Mouse (Mus musculus) midbrain, embryonic 11.5 days (tissue): ENCODE measurements around the gene Tead3. TPM values are rescaled to one million over a fixed set of nuclear protein-coding genes. Genes with fewer than 3 reads are reported as not detected.
A peak's percentile ranks its signal among the peaks of the same experiment; 100 is the strongest.

ENCODE experiments used
- ATAC-seq: fragments of 200-750 bp; cut with Nextera tagmentation; 2 replicates; pipeline ENCODE4 v1.8.0; 2017; ENCODE audit warnings: moderate TSS enrichment, moderate library complexity; ENCODE audit not compliant: low FRiP score
- DNase-seq: peaks from one replicate; pipeline ENCODE4 v3.0.0; 2015; ENCODE audit warnings: low spot score; ENCODE audit errors: missing footprints
- H3K27ac ChIP-seq: fragments of 300-500 bp; sonication (generic); 2 replicates; pipeline ENCODE4 v1.5.1; 2014; ENCODE audit warnings: low read depth, low read length
- H3K27me3 ChIP-seq: fragments of 300-500 bp; sonication (generic); 2 replicates; pipeline ENCODE4 v1.6.1; 2014; ENCODE audit warnings: mild to moderate bottlenecking, low read length, moderate library complexity, mixed read lengths; ENCODE audit not compliant: control insufficient read depth, insufficient read depth
- H3K36me3 ChIP-seq: fragments of 300-500 bp; sonication (generic); 2 replicates; pipeline ENCODE4 v1.6.1; 2014; ENCODE audit warnings: mild to moderate bottlenecking, low read length, moderate library complexity, mixed read lengths; ENCODE audit not compliant: control insufficient read depth, insufficient read depth
- H3K4me1 ChIP-seq: fragments of 300-500 bp; sonication (generic); 2 replicates; pipeline ENCODE4 v1.6.1; 2014; ENCODE audit warnings: low read length; ENCODE audit not compliant: control insufficient read depth, insufficient read depth
- H3K4me2 ChIP-seq: fragments of 300-500 bp; sonication (generic); 2 replicates; pipeline ENCODE4 v1.6.1; 2014; ENCODE audit warnings: mild to moderate bottlenecking, moderate library complexity
- H3K4me3 ChIP-seq: fragments of 300-500 bp; sonication (generic); 2 replicates; pipeline ENCODE4 v1.5.1; 2014; ENCODE audit warnings: low read depth, low read length
- H3K9ac ChIP-seq: fragments of 300-500 bp; sonication (generic); 2 replicates; pipeline ENCODE4 v1.6.1; 2014; ENCODE audit warnings: low read length
- H3K9me3 ChIP-seq: fragments of 300-500 bp; sonication (generic); 2 replicates; pipeline ENCODE4 v1.6.1; 2016; ENCODE audit warnings: low read length; ENCODE audit not compliant: control insufficient read depth
- WGBS: fragments of 180-500 bp; shearing (Covaris S2); extraction: QIAGEN DNeasy Blood & Tissue Kit; methylation state at CpG from one replicate; pipeline ENCODE4 v1.1.7; 2014; 5-methylcytosine and 5-hydroxymethylcytosine counted together
- polyA plus RNA-seq: library from polyadenylated mRNA; unstranded; fragments of >200 nt; fragmentation: Nextera tagmentation; extraction: Ambion mirVana; gene quantifications from 2 replicates; pipeline ENCODE4 v1.2.1, GENCODE M21; 2014

The Tead3 gene
- polyA plus RNA-seq, 1 experiment from 2014 or later, result 3.5 TPM

DNA sequence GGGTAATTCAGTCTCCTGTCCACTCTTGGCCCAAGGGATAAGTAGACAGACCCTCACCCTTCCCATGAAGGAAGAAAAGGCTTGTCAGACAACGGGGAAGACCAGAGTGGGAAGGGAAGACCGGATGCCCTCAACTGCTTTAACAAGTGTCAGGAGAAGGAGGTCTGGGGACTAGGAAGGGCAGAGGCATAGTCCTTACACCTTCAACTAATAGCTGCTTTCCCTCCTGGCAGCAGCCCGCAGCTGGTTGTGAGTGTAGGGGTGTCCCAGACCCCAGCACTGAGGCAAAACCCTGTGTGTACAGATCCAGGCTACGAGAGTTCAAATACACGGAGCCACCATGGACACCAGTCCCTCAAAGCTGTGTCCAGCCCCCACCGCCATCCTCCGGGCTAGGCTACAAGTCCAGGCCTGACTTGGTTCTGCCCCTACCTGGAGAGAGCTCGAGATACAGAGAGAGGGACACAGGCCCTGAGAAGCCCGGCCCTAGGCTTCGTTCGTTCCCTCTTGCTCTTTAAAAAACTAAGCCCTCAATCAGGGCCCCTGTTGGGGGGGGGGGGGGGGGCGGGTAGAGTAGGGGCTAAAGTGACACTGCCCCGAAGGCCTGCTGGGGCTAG, 1.2 kb downstream of the Tead3 start:
- Histone ChIP-seq H3K4me3 (peak overlapping the region; percentile 70), H3K9ac (peak overlapping the region; percentile 79), H3K4me1 (peaks cover 27% of the 10 kb centered on the region), H3K27me3 (peaks cover 17% of the 10 kb centered on the region), H3K27ac (no peak overlapping the region), H3K4me2 (peak overlapping the region; percentile 91), H3K9me3 (no peaks in the 10 kb centered on the region), H3K36me3 (no peaks in the 10 kb centered on the region)
- ATAC-seq, result no peak
- 12% methylated on average over 12 of the region's 13 CpGs for WGBS
- no peak for DNase-seq

DNA sequence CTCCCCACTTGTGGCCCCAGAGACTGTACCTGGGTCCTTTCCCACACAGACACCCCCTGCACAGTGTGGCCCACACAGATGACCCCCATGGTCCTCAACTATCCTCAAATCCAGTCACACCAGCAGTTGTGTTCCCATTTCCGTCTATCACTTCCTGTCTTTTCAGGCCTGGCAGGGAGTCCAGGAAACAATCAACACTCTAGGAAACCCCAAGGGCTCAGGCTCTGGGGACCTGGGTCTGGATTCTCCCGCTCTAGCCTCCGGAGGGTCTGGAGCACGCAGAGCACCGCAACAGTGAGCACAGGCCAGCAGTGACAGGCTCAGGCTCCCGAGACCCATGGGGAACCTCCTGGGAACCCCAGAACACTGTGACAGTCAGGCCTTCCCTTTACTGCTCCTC, 2.4 kb downstream of the Tead3 start:
- Histone ChIP-seq H3K4me3 (no peak overlapping the region), H3K9me3 (no peaks in the 10 kb centered on the region), H3K27me3 (peaks cover 17% of the 10 kb centered on the region), H3K4me2 (no peak overlapping the region), H3K27ac (no peak overlapping the region), H3K36me3 (no peaks in the 10 kb centered on the region), H3K9ac (no peak overlapping the region), H3K4me1 (peaks cover 27% of the 10 kb centered on the region)
- DNase-seq, result no peak
- WGBS, result 51% methylated on average over 6 of the region's 6 CpGs
- no peak for ATAC-seq

GRCm38 (mm10) chr17:28347327-28347726, 3.3 kb downstream of the Tead3 start:
- Histone ChIP-seq H3K9me3 (no peaks in the 10 kb centered on the region), H3K4me2 (no peak overlapping the region), H3K27me3 (peaks cover 14% of the 10 kb centered on the region), H3K9ac (no peak overlapping the region), H3K4me3 (no peak overlapping the region), H3K36me3 (no peaks in the 10 kb centered on the region), H3K27ac (no peak overlapping the region), H3K4me1 (peaks cover 27% of the 10 kb centered on the region)
- ATAC-seq (no peak), DNase-seq (no peak)
- 73% methylated on average over 10 of the region's 10 CpGs for WGBS

GRCm38 (mm10) chr17:28345882-28346281, 4.7 kb downstream of the Tead3 start:
- H3K9ac ChIP-seq, result 0 out of 2 replicates have a peak overlapping the region, but pooled peaks have one; percentile 24

GRCm38 (mm10) chr17:28345271-28345721, 5.3 kb downstream of the Tead3 start:
- DNase-seq, result no peak
- H3K27me3 ChIP-seq, result peaks cover 6% of the 10 kb centered on the region
- WGBS, result 4% methylated on average over 8 of the region's 8 CpGs
- H3K27ac ChIP-seq, result no peak overlapping the region
- no peaks in the 10 kb centered on the region for H3K9me3 ChIP-seq
- ATAC-seq, result no peak
- peaks cover 32% of the 10 kb centered on the region for H3K4me1 ChIP-seq
- no peaks in the 10 kb centered on the region for H3K36me3 ChIP-seq
- 0 out of 2 replicates have a peak overlapping the region, but pooled peaks have one; percentile 24 for H3K9ac ChIP-seq
- no peak overlapping the region for H3K4me2 ChIP-seq
- H3K4me3 ChIP-seq, result no peak overlapping the region

More at GRCm38 (mm10) chr17:28345882-28346281, 4.7 kb downstream of the Tead3 start:
- H3K4me1 ChIP-seq, result peaks cover 30% of the 10 kb centered on the region
- DNase-seq, result no peak
- no peaks in the 10 kb centered on the region for H3K9me3 ChIP-seq
- WGBS, result 6% methylated on average over 10 of the region's 10 CpGs
- ATAC-seq, result no peak
- peaks cover 6% of the 10 kb centered on the region for H3K27me3 ChIP-seq
- no peak overlapping the region for H3K27ac ChIP-seq
- H3K4me2 ChIP-seq, result no peak overlapping the region
- H3K4me3 ChIP-seq, result no peak overlapping the region
- no peaks in the 10 kb centered on the region for H3K36me3 ChIP-seq

GRCm38 (mm10) chr17:28344670-28345069, 5.9 kb downstream of the Tead3 start:
- peaks cover 6% of the 10 kb centered on the region for H3K27me3 ChIP-seq
- H3K9ac ChIP-seq, result no peak overlapping the region

GRCm38 (mm10) chr17:28344050-28344607, 6.5 kb downstream of the Tead3 start:
- Histone ChIP-seq H3K9ac (no peak overlapping the region), H3K36me3 (no peaks in the 10 kb centered on the region), H3K9me3 (no peaks in the 10 kb centered on the region), H3K4me3 (no peak overlapping the region), H3K27me3 (peaks cover 6% of the 10 kb centered on the region), H3K4me2 (no peak overlapping the region), H3K27ac (no peak overlapping the region), H3K4me1 (peaks cover 26% of the 10 kb centered on the region)
- WGBS, result 32% methylated on average over 4 of the region's 4 CpGs
- no peak for DNase-seq
- ATAC-seq, result no peak

More at GRCm38 (mm10) chr17:28344670-28345069, 5.9 kb downstream of the Tead3 start:
- no peak overlapping the region for H3K27ac ChIP-seq
- no peak overlapping the region for H3K4me3 ChIP-seq
- H3K4me1 ChIP-seq, result peaks cover 31% of the 10 kb centered on the region
- no peak overlapping the region for H3K4me2 ChIP-seq
- no peak for DNase-seq
- 47% methylated on average over 3 of the region's 3 CpGs for WGBS
- ATAC-seq, result no peak
- no peaks in the 10 kb centered on the region for H3K36me3 ChIP-seq
- H3K9me3 ChIP-seq, result no peaks in the 10 kb centered on the region

DNA sequence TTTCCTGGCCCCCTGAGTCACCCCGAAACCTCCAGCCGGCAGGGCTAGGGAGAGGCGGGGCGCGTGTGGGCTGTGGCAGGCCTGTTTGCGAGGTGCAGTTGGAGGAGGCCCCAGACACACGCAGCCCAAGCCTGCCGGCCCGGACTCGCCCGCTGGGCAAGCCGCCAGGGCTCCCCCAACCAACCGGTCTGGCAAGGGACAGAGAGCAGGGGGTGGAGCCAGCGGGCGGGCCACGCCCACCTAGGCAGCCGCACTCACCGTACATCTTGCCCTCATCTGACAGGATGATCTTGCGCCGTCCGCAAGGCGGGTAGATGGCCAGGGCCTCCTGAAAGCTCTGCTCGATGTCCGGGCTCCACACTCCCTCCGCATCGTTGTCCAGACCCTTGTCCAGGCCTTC, 9.5 kb downstream of the Tead3 start:
- Histone ChIP-seq H3K36me3 (no peaks in the 10 kb centered on the region), H3K9ac (peak overlapping the region; percentile 46), H3K4me3 (no peak overlapping the region; the same call in 1 of the 2 replicates), H3K4me1 (peaks cover 16% of the 10 kb centered on the region), H3K9me3 (no peaks in the 10 kb centered on the region), H3K27me3 (peaks cover 6% of the 10 kb centered on the region), H3K27ac (no peak overlapping the region), H3K4me2 (peak overlapping the region; percentile 43)
- DNase-seq (no peak), ATAC-seq (peak; percentile 81)
- WGBS, result 6% methylated on average over 26 of the region's 26 CpGs

DNA sequence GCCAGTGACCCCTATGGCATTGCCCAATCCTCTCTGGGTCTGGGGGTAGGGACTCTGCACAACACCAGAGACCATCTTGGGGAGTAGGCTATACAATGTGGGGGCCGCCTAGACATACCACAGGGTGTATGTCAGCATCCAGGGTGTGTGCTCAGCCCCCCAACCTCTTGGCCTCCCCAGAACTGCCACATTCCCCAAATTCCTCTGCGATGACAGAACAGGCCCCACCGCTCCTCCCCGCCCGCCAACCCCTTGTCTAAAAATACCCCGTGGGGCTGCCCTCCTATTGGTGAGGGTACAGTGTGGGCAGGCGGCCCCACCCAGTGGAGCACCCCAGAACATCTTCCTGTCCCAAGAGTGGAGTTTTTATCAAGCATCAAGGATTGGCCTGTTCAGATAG, 10.0 kb downstream of the Tead3 start:
- H3K4me1 ChIP-seq, result peaks cover 12% of the 10 kb centered on the region
- DNase-seq (no peak), ATAC-seq (0 out of 2 replicates have a peak, but pooled peaks have one; percentile 12)
- no peak overlapping the region for H3K4me2 ChIP-seq
- WGBS, result 80% methylated on average over 7 of the region's 7 CpGs
- no peak overlapping the region; the same call in 1 of the 2 replicates for H3K9ac ChIP-seq
- no peak overlapping the region for H3K27ac ChIP-seq
- H3K36me3 ChIP-seq, result no peaks in the 10 kb centered on the region; the same call in 1 of the 2 replicates
- peaks cover 6% of the 10 kb centered on the region for H3K27me3 ChIP-seq
- H3K4me3 ChIP-seq, result no peak overlapping the region
- no peaks in the 10 kb centered on the region for H3K9me3 ChIP-seq
